Mouse (Mus musculus): ENCODE data around the gene Ttc5.
"Not testable (repeated sequence)": the region's sequence is repeated elsewhere in the genome, so short reads cannot be mapped to it uniquely, and the experiment has no call there.

The Ttc5 gene

GRCm38 (mm10) chr14:50785251-50785637 lies at the start of gene Ttc5:
Ttc5 (minus strand) TSS chr14:50785519.
- peak; percentile 91 for DNase-seq (ENCODE audit: low spot score)

- no peak for DNase-seq (ENCODE audit: low spot score)
These were observed 49.1 kb upstream of the Ttc5 start for GRCm38 (mm10) chr14:50834435-50834834.

DNA sequence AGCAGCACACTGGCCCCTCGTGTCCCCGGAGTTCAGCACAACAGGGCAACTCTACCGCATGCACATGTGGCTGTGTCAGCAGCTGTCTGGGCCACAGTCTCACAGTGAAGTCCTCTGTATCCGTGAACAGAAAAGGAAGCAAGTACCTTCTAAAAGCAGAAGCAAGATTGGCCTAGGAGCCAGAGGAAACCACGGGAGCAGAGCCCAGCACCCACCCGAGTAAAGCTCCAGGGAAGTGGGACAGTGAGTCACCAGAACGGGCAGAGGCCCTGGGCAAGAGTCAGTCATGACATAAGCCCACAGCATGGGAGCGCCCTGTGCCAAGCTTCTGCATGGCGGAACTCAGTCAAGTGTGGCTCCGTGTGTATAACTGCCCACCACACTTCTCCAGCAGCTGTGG lies 48.6 kb upstream of the Ttc5 start:
- DNase-seq (ENCODE audit: low spot score), result peak; percentile 60

GRCm38 (mm10) chr14:50829878-50830277 lies 44.6 kb upstream of the Ttc5 start:
- no peak for DNase-seq (ENCODE audit: low spot score)

- DNase-seq (ENCODE audit: low spot score), result peak; percentile 14
These were observed 41.3 kb upstream of the Ttc5 start for GRCm38 (mm10) chr14:50826579-50826978.

GRCm38 (mm10) chr14:50824219-50824618 lies 38.9 kb upstream of the Ttc5 start:
- DNase-seq (ENCODE audit: low spot score), result peak; percentile 22

GRCm38 (mm10) chr14:50823240-50823639 lies 37.9 kb upstream of the Ttc5 start:
- DNase-seq (ENCODE audit: low spot score), result no peak

DNA sequence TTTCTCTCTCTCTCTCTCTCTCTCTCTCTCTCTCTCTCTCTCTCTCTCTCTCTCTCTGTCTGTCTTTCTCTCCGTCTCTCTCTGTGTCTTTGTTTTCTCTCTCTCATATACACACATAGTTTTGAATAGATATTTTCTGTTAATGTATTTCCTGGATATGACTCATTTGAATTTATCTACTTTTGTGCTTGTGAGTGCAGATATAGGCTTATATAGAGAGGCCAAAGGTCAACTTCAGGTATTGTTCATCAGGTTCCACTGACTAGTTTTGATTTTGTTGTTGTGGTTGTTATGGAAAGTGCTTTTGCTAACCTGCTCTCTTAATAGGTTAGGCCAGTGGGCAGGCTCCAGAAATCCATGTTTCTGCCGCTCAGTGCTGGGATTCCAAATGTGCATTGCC lies 27.7 kb upstream of the Ttc5 start:
- no peak for DNase-seq (ENCODE audit: low spot score)

DNA sequence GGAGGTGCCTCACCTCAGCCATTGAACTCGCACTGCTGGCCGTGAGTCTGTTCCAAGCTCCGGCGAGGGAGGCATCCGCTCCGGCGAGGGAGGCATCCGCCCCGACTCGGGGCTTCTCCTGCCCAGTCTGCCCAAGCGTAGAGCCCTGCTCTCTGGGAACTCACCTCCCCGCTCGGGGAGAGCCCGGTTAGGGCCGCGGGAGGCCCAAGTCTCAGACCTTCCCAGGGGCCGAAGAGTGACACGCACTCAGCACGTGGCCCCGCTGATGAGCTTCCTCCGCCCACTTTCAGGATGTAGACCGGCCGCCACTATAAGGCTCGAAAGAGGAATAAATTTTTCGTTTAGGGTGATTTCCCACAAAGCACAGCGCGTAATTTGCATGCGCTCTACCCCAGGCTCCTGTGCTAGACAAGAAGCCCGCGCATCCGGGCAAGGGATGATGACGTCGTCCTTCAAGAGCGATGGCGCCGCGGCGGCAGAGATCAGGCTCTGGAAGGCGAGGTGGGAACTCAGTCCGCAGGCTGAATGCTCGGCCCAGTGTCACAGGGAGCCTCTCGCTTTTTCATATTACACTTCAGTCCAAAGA lies 22.3 kb upstream of the Ttc5 start, which contains the start of the genes Ccnb1ip1 and Parp2:
TSS of gene Ccnb1ip1 (minus strand) at position 246 of the 586 bp plus-strand sequence.
TSS of gene Parp2 (plus strand) at position 355 of the 586 bp plus-strand sequence.
- DNase-seq (ENCODE audit: low spot score), result peak; percentile 99

DNA sequence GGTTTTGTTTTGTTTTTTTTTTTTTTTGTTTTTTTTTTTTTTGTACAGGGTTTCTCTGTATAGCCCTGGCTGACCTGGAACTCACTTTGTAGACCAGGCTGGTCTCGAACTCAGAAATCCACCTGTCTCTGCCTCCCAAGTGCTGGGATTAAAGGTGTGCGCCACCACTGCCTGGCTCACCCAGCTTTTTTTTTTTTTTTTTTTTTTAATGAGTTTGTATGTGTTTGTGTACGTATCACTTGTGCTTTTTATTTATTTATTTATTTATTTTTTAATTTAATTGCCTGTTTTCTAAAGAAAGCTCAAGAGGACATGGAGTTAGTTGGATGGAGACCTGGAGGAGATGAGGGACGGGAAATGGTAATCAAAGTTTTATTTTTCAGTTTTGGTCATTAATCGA lies 21.1 kb upstream of the Ttc5 start:
- not testable (repeated sequence) for DNase-seq (ENCODE audit: low spot score)

DNA sequence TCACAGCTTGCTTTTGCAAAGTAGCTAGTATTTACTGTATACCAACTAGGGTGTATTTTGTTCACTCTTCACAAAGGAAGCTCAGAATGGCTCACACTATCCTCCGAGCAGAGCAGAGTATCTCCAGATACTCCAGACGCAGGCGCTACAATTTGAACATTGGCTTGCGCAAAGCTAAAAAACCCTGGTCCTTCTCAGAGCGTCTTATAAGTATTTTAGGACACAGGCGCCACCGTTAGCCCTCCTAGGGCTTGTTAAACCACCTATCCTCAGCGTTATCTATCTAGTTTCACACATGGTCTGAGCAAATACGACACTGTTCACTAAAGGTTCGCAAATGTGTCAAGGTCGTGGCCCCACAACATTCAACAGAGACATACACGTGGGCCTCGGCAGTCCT lies 19.4 kb upstream of the Ttc5 start:
- no peak for DNase-seq (ENCODE audit: low spot score)

GRCm38 (mm10) chr14:50802843-50803562 lies 17.7 kb upstream of the Ttc5 start:
- DNase-seq (ENCODE audit: low spot score), result no peak

GRCm38 (mm10) chr14:50802441-50802840 lies 17.1 kb upstream of the Ttc5 start:
- DNase-seq (ENCODE audit: low spot score), result no peak

- peak; percentile 48 for DNase-seq (ENCODE audit: low spot score)
These were observed 14.4 kb upstream of the Ttc5 start for GRCm38 (mm10) chr14:50799502-50800259.

DNA sequence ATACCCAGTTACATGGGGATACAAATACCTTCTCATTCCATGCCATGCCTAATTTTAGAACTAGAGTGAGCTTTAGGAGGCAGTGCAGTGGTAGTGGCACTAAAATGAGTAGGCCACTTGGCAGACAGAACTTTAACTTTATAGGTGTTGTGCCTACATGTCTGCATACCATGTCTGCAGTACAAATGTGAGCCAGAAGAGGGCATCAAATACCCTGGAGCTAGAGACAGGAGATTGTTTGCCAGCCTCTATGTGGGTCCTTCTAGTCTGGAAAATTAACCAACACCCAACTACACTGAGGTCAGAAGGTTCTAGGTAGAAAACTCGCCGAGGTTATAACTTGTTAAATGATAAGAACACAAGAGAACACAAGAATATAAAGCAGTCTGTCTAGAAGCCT lies 13.2 kb upstream of the Ttc5 start:
- no peak for DNase-seq (ENCODE audit: low spot score)

GRCm38 (mm10) chr14:50796464-50796863 lies 11.1 kb upstream of the Ttc5 start:
- DNase-seq (ENCODE audit: low spot score), result no peak

DNA sequence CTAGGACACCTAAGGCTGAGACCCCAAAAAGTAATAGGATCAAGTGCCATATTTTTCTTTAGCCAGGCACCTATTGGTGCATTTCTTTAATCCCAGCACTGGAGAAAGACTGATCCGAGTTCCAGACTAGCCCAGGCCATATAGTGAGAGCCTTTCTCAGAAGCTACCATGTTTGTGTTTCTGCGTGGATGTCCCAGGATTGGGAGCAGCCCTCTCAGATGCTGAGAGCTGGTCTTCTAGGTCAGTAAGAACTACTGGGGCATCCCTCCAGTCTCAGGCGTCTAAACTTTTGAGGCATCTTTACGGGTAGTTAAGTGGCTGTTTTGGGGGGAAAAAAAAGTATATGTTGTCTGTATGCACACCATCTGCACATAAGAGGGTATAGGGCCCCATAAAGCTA lies 10.6 kb upstream of the Ttc5 start:
- DNase-seq (ENCODE audit: low spot score), result no peak

- no peak for DNase-seq (ENCODE audit: low spot score)
These were observed 10.1 kb upstream of the Ttc5 start for GRCm38 (mm10) chr14:50795261-50795935.

DNA sequence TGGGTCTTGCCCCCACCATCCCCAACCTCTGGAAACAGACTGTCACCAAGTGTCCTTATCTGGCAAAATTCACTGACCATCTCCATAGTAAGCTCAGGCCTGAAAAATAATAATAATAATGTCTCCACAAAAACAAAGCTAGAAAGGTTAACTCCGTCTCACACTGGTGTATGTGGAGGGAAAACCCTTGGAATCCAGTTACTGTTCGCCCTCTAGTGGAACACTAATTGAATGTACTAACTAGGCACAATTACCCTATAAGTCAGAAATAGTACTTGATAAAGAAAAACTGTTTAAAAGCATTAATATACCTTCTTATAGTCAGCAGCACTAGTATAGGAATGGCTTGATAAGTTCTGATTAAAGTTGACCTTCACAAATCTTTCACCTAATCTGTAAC lies 2.8 kb upstream of the Ttc5 start:
- DNase-seq (ENCODE audit: low spot score), result no peak

DNA sequence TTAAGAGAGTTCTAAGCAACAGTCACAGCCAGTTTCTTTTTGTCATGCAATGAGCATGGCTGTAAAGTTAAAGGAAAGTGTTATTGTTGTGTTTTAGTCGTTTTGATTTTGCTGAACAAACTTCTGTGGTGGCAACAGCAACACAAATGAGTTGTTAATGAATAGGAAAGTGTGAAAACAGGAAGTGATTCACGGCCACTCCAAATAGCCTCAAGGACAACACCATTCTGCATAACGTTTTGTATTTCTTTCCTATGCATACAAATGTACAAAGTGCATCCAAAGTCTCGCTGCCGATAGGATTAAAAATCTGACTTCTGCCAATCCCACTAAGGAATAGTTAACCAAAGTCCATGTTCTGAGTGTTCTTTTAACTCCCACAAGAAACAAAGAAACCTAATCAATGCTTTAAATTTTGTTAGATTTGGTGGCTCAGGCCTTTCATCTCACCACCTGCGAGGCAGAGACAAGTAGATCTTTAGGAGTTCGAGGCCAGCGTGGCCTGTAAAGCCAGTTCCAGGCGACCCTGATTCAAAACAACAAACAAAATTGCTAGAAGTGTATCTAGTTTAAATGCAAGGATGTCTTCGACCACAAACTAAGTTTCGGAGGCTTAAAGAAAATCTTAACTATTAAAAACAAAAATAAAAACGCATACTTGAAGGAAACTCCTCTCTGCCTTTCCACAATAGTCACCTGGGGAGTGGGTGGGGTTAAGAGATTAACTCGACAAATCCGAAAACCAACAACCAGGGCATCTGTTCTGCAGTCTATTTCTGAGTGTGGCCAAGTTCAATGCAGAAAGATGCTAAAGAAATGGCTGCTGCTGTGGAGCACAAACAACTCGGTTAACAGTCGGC lies 698 bp downstream of the Ttc5 start:
- no peak for DNase-seq (ENCODE audit: low spot score)

DNA sequence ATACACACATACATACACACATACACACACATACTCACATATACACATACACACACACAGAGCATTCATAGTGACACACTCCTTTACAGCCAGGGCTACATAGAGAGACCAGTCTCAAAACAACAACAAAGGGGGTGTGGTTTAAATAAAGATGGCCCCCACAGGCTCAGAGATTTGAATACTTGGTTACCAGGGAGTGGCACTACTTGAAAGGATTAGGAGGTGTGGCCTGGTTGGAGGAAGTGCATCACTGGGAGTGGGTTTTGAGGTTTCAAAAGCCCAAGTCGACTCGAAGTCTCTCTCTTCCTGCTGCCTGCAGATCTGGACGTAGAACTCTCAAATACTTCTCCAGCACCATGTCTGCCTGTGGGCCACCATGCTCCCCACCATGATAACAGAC lies 3.2 kb downstream of the Ttc5 start:
- no peak for DNase-seq (ENCODE audit: low spot score)

GRCm38 (mm10) chr14:50771342-50771741 lies 14.0 kb downstream of the Ttc5 start:
- DNase-seq (ENCODE audit: low spot score), result no peak
